Mouse (Mus musculus) liver, adult 10 weeks (tissue): ENCODE measurements around the gene Shoc2. TPM values are rescaled to one million over a fixed set of nuclear protein-coding genes. Genes with fewer than 3 reads are reported as not detected.

Source experiments
- polyA plus RNA-seq: library from polyadenylated mRNA; stranded (reverse); fragments of 350-450 nt; fragmentation: Illumina TruSeq; extraction: RNeasy Lipid Tissue Mini Kit (QIAGEN cat#74804); gene quantifications from one replicate; pipeline ENCODE4 v1.2.3, GENCODE M21; 2014; ENCODE audit warnings: low read depth, low replicate concordance

The Shoc2 gene
- 46.2 TPM for polyA plus RNA-seq

DNA sequence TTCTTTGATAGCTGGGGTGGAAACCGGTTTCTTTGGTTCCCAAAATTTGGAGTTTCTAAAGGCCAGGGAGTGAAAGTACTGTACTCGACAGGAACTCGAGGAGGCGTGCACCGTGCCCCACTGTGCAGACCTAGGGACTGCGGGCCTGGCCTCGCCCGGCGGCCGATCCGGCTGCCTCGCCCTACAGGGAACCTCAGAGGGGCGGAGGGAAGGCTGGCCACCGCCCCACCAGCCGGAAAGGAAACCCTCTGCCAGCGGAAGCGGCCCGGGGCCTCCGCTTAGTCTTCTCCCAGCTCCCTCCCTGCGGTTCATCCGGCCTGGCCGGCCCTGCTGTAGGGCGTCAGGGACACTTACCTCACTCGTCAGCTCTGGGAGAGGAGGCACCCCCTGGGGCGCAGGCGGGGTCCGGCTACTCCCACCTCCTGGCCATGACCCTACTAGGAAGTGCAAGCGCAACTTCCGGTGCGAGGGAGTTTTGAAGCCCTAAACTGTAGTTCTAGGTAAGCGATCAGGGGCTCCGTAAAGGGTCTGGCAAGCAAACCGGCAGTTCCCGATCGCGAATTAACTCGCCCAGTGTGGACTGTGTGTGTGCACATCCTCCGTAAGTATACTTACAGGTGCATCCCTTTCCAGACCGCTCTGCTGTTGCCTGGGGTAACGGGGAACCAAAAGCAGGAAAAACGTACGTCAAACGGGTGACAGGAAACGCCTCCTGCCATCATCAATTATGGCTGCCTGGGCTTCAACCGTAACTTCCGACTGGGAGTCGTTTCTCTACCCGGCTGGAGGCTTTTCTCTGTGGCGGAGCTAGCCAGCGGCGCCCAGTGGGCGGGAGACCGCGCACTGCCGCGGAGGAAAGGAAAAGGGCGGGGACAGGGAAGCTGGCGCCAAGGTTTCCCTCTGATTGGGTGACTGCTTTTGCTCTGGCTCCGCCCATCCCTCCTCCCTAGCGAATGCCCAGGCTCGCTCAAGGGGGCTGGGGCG lies at the start of gene Shoc2, which contains the start of gene Bbip1:
Gene Shoc2, plus strand, starts transcription at position 505 of the 984 bp plus-strand sequence.
Gene Bbip1, minus strand, starts transcription at position 826 of the 984 bp plus-strand sequence.

DNA sequence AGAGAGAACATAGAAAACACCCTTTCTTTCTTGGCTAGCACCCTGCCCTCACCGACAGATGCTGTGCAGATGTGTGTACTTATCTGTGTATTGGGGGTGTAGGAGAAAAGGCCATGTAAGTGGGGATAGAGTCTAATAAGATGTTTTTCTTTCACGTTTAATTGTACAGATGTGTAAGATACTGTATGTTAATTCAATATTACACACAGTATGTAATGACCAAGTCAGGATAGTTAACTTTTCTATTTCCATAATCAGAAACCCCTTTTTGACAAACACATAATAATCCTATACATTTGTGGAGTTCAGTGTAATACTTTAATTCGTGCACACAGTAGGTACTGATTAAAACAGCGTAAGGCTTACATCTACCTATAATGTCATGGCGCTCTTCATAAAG lies 99.7 kb downstream of the Shoc2 start, which contains the start of gene Adra2a:
Gene Adra2a, plus strand, starts transcription at position 301 of the 400 bp plus-strand sequence.

Other genes starting within 250 kb of the Shoc2 start
- gene Pdcd4, start 52.1 kb upstream of the Shoc2 start, polyA plus RNA-seq, result 158 TPM
- gene Bbip1, start 321 bp downstream of the Shoc2 start, polyA plus RNA-seq, result 48.7 TPM
- not detected for gene Adra2a, start 99.8 kb downstream of the Shoc2 start, polyA plus RNA-seq